Mouse (Mus musculus) ES-E14 (cell line): Measurements from ENCODE around the gene Eif4b. TPM values are rescaled to one million over a fixed set of nuclear protein-coding genes. Genes with fewer than 3 reads are reported as not detected.

Experiments
- DNase-seq: peaks from one replicate; pipeline ENCODE4 v3.0.0-alpha.2; 2013; ENCODE audit warnings: low read depth, low spot score
- H3K27ac ChIP-seq: 2 replicates; pipeline ENCODE4 v1.5.1; 2012; ENCODE audit warnings: low read depth, mild to moderate bottlenecking, low read length, moderate library complexity, mixed read lengths; ENCODE audit not compliant: poor library complexity, insufficient read depth, severe bottlenecking
- H3K36me3 ChIP-seq: 2 replicates; pipeline ENCODE4 v1.6.1; 2012; ENCODE audit warnings: mild to moderate bottlenecking, low read length, moderate library complexity, mixed read lengths; ENCODE audit not compliant: control insufficient read depth, poor library complexity, insufficient read depth, severe bottlenecking
- H3K4me1 ChIP-seq, 2 experiments: fragments of 150-350 bp in 1 of 2; sonication (generic) in 1 of 2; 2 replicates each; pipeline ENCODE4 v1.6.1; 2012; ENCODE audit warnings: low read length in 2 of 2, mild to moderate bottlenecking in 1 of 2, mixed read lengths in 1 of 2; ENCODE audit not compliant: control insufficient read depth in 2 of 2, insufficient read depth in 2 of 2, poor library complexity in 1 of 2
- H3K4me3 ChIP-seq, 2 experiments: fragments of 150-350 bp in 1 of 2; sonication (generic) in 1 of 2; 2 replicates each; pipeline ENCODE4 v1.5.1; 2012; ENCODE audit warnings: low read length in 2 of 2, low read depth in 1 of 2, mild to moderate bottlenecking in 1 of 2, mixed read lengths in 1 of 2; ENCODE audit not compliant: insufficient read depth in 1 of 2, poor library complexity in 1 of 2, severe bottlenecking in 1 of 2
- H3K9ac ChIP-seq: 2 replicates; pipeline ENCODE4 v1.6.1; 2012; ENCODE audit warnings: low read depth, mild to moderate bottlenecking, low read length, mixed read lengths; ENCODE audit not compliant: poor library complexity, insufficient read depth, severe bottlenecking
- H3K9me3 ChIP-seq: fragments of 150-350 bp; sonication (generic); 2 replicates; pipeline ENCODE4 v1.6.1; 2012; ENCODE audit warnings: low read depth, mild to moderate bottlenecking, low read length; ENCODE audit not compliant: control insufficient read depth, insufficient read depth
- CHD2 ChIP-seq: IDR thresholded peaks from 2 replicates; pipeline ENCODE4 v1.6.1; 2014; ENCODE audit warnings: mild to moderate bottlenecking, low read depth, low read length, inconsistent platforms
- HCFC1 ChIP-seq: IDR thresholded peaks from 2 replicates; pipeline ENCODE4 v1.6.1; 2012; ENCODE audit warnings: low read length, inconsistent platforms, borderline replicate concordance; ENCODE audit not compliant: insufficient read depth
- MAFK ChIP-seq: IDR thresholded peaks from 2 replicates; pipeline ENCODE4 v1.6.1; 2014; ENCODE audit warnings: mild to moderate bottlenecking, low read depth, low read length, inconsistent platforms; ENCODE audit not compliant: insufficient read depth
- ZC3H11A ChIP-seq: IDR thresholded peaks from 2 replicates; pipeline ENCODE4 v1.6.1; 2012; ENCODE audit warnings: low read depth, mild to moderate bottlenecking, inconsistent platforms, low read length, borderline replicate concordance
- ZNF384 ChIP-seq: IDR thresholded peaks from 2 replicates; pipeline ENCODE4 v1.6.1; 2012; ENCODE audit warnings: low read depth, low read length, inconsistent platforms
- in situ Hi-C, 2 experiments: fragments of 600-800 bp; cut with MboI; formaldehyde crosslinking; loops; one replicate each; pipeline ENCODE4 v1.15.1; 2025; ENCODE audit warnings: low sequenced_read_pairs in 2 of 2, inconsistent platforms in 1 of 2; ENCODE audit not compliant: unreplicated experiment in 2 of 2
- total RNA-seq: library from RNA; depleted of rRNA; stranded (reverse); fragments of 300-350 nt; gene quantifications from 2 replicates; pipeline ENCODE4 v1.2.3, GENCODE M21; 2012

Gene Eif4b
- total RNA-seq, 1 experiment = 361 TPM

- DNase-seq = no peak
- Histone ChIP-seq H3K4me3 (no peak overlapping the region), H3K4me1 (no peaks in the 10 kb centered on the region; a peak in 1 of 4 replicates), H3K27ac (no peak overlapping the region), H3K9me3 (no peaks in the 10 kb centered on the region), H3K36me3 (peaks cover 26% of the 10 kb centered on the region; the same call in 1 of the 2 replicates), H3K9ac (no peak overlapping the region)
- in situ Hi-C loops = no loop called here
- TF ChIP-seq MAFK = no peak
Measured at GRCm38 (mm10) chr15:102116753-102117415, 43.3 kb downstream of the Eif4b start.

- Histone ChIP-seq H3K4me3 (no peak overlapping the region), H3K9me3 (no peaks in the 10 kb centered on the region), H3K9ac (no peak overlapping the region), H3K4me1 (no peaks in the 10 kb centered on the region; a peak in 1 of 4 replicates), H3K36me3 (peaks cover 28% of the 10 kb centered on the region; the same call in 1 of the 2 replicates), H3K27ac (no peak overlapping the region)
- no peak for DNase-seq
- no peak for TF ChIP-seq ZNF384
- no peak for TF ChIP-seq MAFK
- TF ChIP-seq CHD2 = no peak
- no peak for TF ChIP-seq ZC3H11A
- no peak for TF ChIP-seq HCFC1
- in situ Hi-C loops = no loop called here
Measured at GRCm38 (mm10) chr15:102117461-102118443, 44.2 kb downstream of the Eif4b start.

GRCm38 (mm10) chr15:102118591-102118990, 45.0 kb downstream of the Eif4b start:
- H3K9me3 ChIP-seq = no peaks in the 10 kb centered on the region
- no peak for DNase-seq
- TF ChIP-seq HCFC1 = no peak
- TF ChIP-seq MAFK = no peak
- TF ChIP-seq ZC3H11A = no peak
- TF ChIP-seq ZNF384 = no peak
- no peak for TF ChIP-seq CHD2
- H3K4me1 ChIP-seq = no peaks in the 10 kb centered on the region; a peak in 1 of 4 replicates
- H3K27ac ChIP-seq = no peak overlapping the region
- in situ Hi-C loops = no loop called here
- no peak overlapping the region for H3K9ac ChIP-seq
- peaks cover 28% of the 10 kb centered on the region; the same call in 1 of the 2 replicates for H3K36me3 ChIP-seq
- no peak overlapping the region for H3K4me3 ChIP-seq

GRCm38 (mm10) chr15:102119121-102119830, 45.7 kb downstream of the Eif4b start:
- H3K9ac ChIP-seq = no peak overlapping the region
- no peak overlapping the region for H3K27ac ChIP-seq
- in situ Hi-C loops = no loop called here
- H3K9me3 ChIP-seq = no peaks in the 10 kb centered on the region
- no peak overlapping the region for H3K4me3 ChIP-seq
- peaks cover 28% of the 10 kb centered on the region; the same call in 1 of the 2 replicates for H3K36me3 ChIP-seq
- no peak for DNase-seq
- TF ChIP-seq MAFK = no peak
- TF ChIP-seq ZC3H11A = no peak
- no peak for TF ChIP-seq HCFC1
- no peak for TF ChIP-seq CHD2
- no peak for TF ChIP-seq ZNF384
- no peaks in the 10 kb centered on the region; a peak in 1 of 4 replicates for H3K4me1 ChIP-seq
